Mouse (Mus musculus) testis, adult 2 months (tissue): ENCODE results near the gene Ogfod2.

Experiments used
- CTCF ChIP-seq: fragments of 200-500 bp; IDR thresholded peaks from 2 replicates; pipeline ENCODE4 v1.5.1; 2012; ENCODE audit warnings: low read depth, mild to moderate bottlenecking, inconsistent platforms, low read length, moderate library complexity; ENCODE audit not compliant: control insufficient read depth, insufficient read depth, insufficient replicate concordance
- POLR2A ChIP-seq: fragments of 200-500 bp; IDR thresholded peaks from 2 replicates; pipeline ENCODE4 v1.6.1; 2012; ENCODE audit warnings: low read depth, mild to moderate bottlenecking, inconsistent platforms, low read length, moderate library complexity; ENCODE audit not compliant: control insufficient read depth

DNA sequence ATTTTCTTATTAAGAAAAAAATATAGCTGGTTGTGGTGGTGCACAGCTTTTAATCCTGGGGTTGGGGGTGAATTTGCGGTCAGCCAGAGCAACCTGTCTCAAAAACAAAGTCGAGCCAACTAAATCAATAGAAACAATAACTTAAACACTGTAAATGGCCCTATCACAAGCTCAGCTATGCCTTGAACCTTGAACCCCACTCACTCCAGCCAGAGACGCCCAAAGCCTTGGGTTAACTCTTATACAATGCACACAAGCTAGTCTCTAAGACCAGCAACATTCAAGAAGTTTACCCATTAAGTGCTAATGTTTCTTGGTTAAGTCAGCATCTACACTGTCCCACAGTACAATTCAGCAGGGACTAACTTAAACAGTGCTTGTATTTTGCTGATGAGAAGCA is 42.4 kb upstream of the Ogfod2 start:
- TF ChIP-seq CTCF (no peak), POLR2A (no peak)
